Mouse (Mus musculus) ES-Bruce4 (cell line): ENCODE results near the gene Myo3b. TPM values are rescaled to one million over a fixed set of nuclear protein-coding genes. Genes with fewer than 3 reads are reported as not detected.

Source experiments
- H3K27ac ChIP-seq: 2 replicates; pipeline ENCODE4 v1.5.1; 2012; ENCODE audit warnings: low read length, inconsistent platforms; ENCODE audit not compliant: insufficient read depth
- H3K27me3 ChIP-seq: 2 replicates; pipeline ENCODE4 v1.6.1; 2012; ENCODE audit warnings: mild to moderate bottlenecking, low read length, inconsistent platforms; ENCODE audit not compliant: control insufficient read depth, poor library complexity, insufficient read depth, severe bottlenecking
- H3K36me3 ChIP-seq: 2 replicates; pipeline ENCODE4 v1.6.1; 2012; ENCODE audit warnings: inconsistent platforms, mild to moderate bottlenecking, low read length, moderate library complexity; ENCODE audit not compliant: control insufficient read depth, poor library complexity, insufficient read depth, severe bottlenecking
- H3K4me1 ChIP-seq: one replicate; pipeline ENCODE4 v1.8.1; 2011; ENCODE audit warnings: low read length; ENCODE audit not compliant: control insufficient read depth, insufficient read depth
- H3K4me3 ChIP-seq: 2 replicates; pipeline ENCODE4 v1.5.1; 2011; ENCODE audit warnings: low read depth, mild to moderate bottlenecking, low read length
- H3K9ac ChIP-seq: 2 replicates; pipeline ENCODE4 v1.6.1; 2012; ENCODE audit warnings: low read depth, mild to moderate bottlenecking, inconsistent platforms; ENCODE audit not compliant: poor library complexity, severe bottlenecking
- H3K9me3 ChIP-seq: replicated peaks from 2 replicates; pipeline ENCODE4 v1.6.1; 2012; ENCODE audit warnings: mild to moderate bottlenecking, low read length, inconsistent platforms; ENCODE audit not compliant: control insufficient read depth, poor library complexity, insufficient read depth, severe bottlenecking
- CTCF ChIP-seq: IDR thresholded peaks from one replicate; pipeline ENCODE4 v1.8.1; 2011; ENCODE audit warnings: low read depth, low read length
- EP300 ChIP-seq: IDR thresholded peaks from 2 replicates; pipeline ENCODE4 v1.6.1; 2011; ENCODE audit warnings: low read depth, low read length; ENCODE audit not compliant: insufficient read depth
- POLR2A ChIP-seq: IDR thresholded peaks from one replicate; pipeline ENCODE4 v1.8.1; 2011; ENCODE audit warnings: low read length; ENCODE audit not compliant: insufficient read depth
- polyA plus RNA-seq: library from polyadenylated mRNA; stranded (reverse); fragments of >200 nt; gene quantifications from 2 replicates; pipeline ENCODE4 v1.2.4, GENCODE M21; 2011; ENCODE audit warnings: low read depth; ENCODE audit not compliant: missing spikeins, insufficient read depth, insufficient read length

Myo3b gene
- polyA plus RNA-seq, 1 experiment: not detected

DNA sequence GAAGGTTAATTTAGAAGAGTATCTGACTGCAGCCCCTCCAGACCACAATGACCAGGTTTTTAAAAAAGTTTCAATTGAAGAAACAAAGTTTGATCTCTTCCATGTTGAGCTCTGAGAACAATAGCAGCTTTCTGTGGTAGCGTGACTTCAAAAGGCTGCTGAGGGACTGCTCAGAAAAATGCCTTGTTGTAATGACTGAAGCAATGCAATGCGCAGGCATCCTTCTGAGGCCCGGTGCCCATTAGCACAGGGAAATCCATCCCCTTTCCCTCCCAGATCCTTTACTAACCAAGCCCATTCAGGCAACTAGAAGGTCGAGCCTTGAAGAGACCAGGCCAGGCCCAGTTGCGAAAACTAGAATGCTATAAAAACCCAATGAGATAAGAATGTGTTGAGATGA is 432.2 kb downstream of the Myo3b start:
- peaks cover 40% of the 10 kb centered on the region for H3K27me3 ChIP-seq
- no peak overlapping the region for H3K4me3 ChIP-seq
- no peaks in the 10 kb centered on the region for H3K36me3 ChIP-seq
- peaks cover 2% of the 10 kb centered on the region for H3K4me1 ChIP-seq
- no peak overlapping the region for H3K27ac ChIP-seq
- no peak overlapping the region for H3K9ac ChIP-seq
- H3K9me3 ChIP-seq: no peaks in the 10 kb centered on the region
- TF ChIP-seq CTCF (no peak), EP300 (no peak), POLR2A (no peak)

DNA sequence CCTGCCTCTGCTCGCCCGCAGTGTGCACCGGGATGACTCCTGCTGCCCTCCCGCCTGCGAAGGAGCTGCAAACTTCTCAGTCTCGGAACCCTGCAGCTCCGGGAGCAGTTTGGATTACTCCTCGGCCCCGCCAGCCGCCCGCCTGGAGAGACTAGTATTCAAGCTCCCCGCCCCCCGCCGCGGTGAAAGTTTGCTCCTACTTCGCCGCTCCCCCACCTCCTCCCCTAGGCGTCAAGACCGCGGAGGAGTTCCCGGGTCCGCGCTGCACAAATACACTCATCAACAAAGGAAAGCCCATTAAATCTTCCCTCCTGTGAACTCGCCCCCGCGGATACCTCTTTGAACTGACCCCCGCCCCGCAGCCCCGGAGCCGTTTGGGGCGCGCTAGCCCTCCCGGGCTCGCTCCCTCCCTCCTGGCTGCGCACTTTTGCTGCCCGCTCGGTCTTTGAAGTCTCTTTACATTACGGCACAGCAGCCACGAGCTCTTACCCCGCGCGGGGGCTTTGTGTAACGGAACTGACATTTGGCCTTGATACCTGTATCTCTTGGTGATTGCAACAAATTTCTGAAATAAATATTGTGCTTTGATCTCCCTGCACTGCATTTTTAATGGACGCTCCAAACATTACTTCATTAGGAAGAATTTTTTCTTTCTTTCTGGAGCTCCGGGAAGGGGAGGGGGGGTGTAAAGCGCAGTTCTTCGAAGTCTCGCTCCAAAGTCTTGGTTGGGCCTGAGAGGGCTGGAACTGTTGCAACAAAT is 433.1 kb downstream of the Myo3b start:
- no peak overlapping the region for H3K27ac ChIP-seq
- H3K27me3 ChIP-seq: peaks cover 47% of the 10 kb centered on the region
- no peak overlapping the region for H3K9ac ChIP-seq
- no peak for TF ChIP-seq POLR2A
- TF ChIP-seq CTCF: no peak
- no peak for TF ChIP-seq EP300
- H3K4me1 ChIP-seq: peaks cover 2% of the 10 kb centered on the region
- H3K36me3 ChIP-seq: no peaks in the 10 kb centered on the region
- no peaks in the 10 kb centered on the region for H3K9me3 ChIP-seq
- H3K4me3 ChIP-seq: peak overlapping the region; percentile 52

Other genes with a start within 250 kb of the Myo3b start
- 3.7 and 6.1 TPM in 2 replicates for gene Ccdc173, start 249.6 kb upstream of the Myo3b start, polyA plus RNA-seq
- 10.2 and 11.2 TPM in 2 replicates for gene Phospho2, start 249.5 kb upstream of the Myo3b start, polyA plus RNA-seq
- 5.4 and 7.0 TPM in 2 replicates for gene Klhl23, start 217.2 kb upstream of the Myo3b start, polyA plus RNA-seq
- gene Ssb, start 177.6 kb upstream of the Myo3b start, polyA plus RNA-seq: 393 and 460 TPM in 2 replicates
- 53.2 and 54.5 TPM in 2 replicates for gene Mettl5, start 153.5 kb upstream of the Myo3b start, polyA plus RNA-seq
- 59.0 and 65.6 TPM in 2 replicates for gene Ubr3, start 141.9 kb upstream of the Myo3b start, polyA plus RNA-seq